Comparison of ENCODE assay signal across 8 mouse cellular contexts in genomic region chr5:142821974-142822285, GRCm38 (mm10). TPM values are rescaled to one million over a fixed set of nuclear protein-coding genes. Genes with fewer than 3 reads are reported as not detected.
DNase-seq lines count a peak whose midpoint lies in the region; ATAC-seq lines count a peak whose summit lies in the region.

No protein-coding gene starts in this region.

- H3K4me3 ChIP-seq in erythroblast, embryonic 14.5 days (replicated peaks): peak overlapping the region; percentile 46
- peak overlapping the region; percentile 92 for H3K4me3 ChIP-seq in limb, embryonic 13.5 days
- peak overlapping the region; percentile 99 for H3K4me3 ChIP-seq in stomach, embryonic 14.5 days (ENCODE audit: low read depth, low read length)

- peaks cover 98% of the 10 kb centered on the region for H3K27me3 ChIP-seq in erythroblast, embryonic 14.5 days (ENCODE audit: control insufficient read depth)
- no peaks in the 10 kb centered on the region for H3K27me3 ChIP-seq in limb, embryonic 13.5 days
- H3K27me3 ChIP-seq in stomach, embryonic 14.5 days (ENCODE audit: control insufficient read depth, insufficient read depth, low read length): no peaks in the 10 kb centered on the region

- no peak for ATAC-seq in erythroblast, adult 5-6 weeks (replicated peaks; ENCODE audit: low FRiP score, poor library complexity, severe bottlenecking)
- no peak for ATAC-seq in limb, embryonic 13.5 days (ENCODE audit: low FRiP score, low read depth)
- no peak for ATAC-seq in stomach, embryonic 14.5 days (ENCODE audit: insufficient number of reproducible peaks, insufficient read depth, low FRiP score, low read depth)
- no peak for ATAC-seq in cerebellum, adult (ENCODE audit: insufficient number of reproducible peaks, low FRiP score, low TSS enrichment)

- peak overlapping the region; percentile 98 for H3K9ac ChIP-seq in limb, embryonic 13.5 days
- peak overlapping the region; percentile 100 for H3K9ac ChIP-seq in stomach, embryonic 14.5 days (replicated peaks; ENCODE audit: low read depth, low read length)

- H3K27ac ChIP-seq in limb, embryonic 13.5 days: peak overlapping the region; percentile 100
- H3K27ac ChIP-seq in stomach, embryonic 14.5 days (ENCODE audit: low read length): peak overlapping the region; percentile 100

- peak; percentile 29 for DNase-seq in right cerebral cortex, postnatal 4 days
- no peak for DNase-seq in right cerebral cortex, postnatal 10 days (ENCODE audit: low spot score in 2 of 2)
- no peak for DNase-seq in adrenal gland, postnatal 25 days

- peak overlapping the region; percentile 93 for H3K4me2 ChIP-seq in limb, embryonic 13.5 days (replicated peaks)
- peak overlapping the region; percentile 68 for H3K4me2 ChIP-seq in stomach, embryonic 14.5 days (replicated peaks; ENCODE audit: low read depth, low read length)

- H3K36me3 ChIP-seq in erythroblast, embryonic 14.5 days (ENCODE audit: control insufficient read depth): no peaks in the 10 kb centered on the region
- H3K36me3 ChIP-seq in limb, embryonic 13.5 days: no peaks in the 10 kb centered on the region
- H3K36me3 ChIP-seq in stomach, embryonic 14.5 days (ENCODE audit: control insufficient read depth, insufficient read depth, low read length): no peaks in the 10 kb centered on the region

- H3K4me1 ChIP-seq in erythroblast, embryonic 14.5 days (ENCODE audit: control insufficient read depth): peaks cover 12% of the 10 kb centered on the region
- H3K4me1 ChIP-seq in limb, embryonic 13.5 days: peaks cover 34% of the 10 kb centered on the region
- peaks cover 18% of the 10 kb centered on the region for H3K4me1 ChIP-seq in stomach, embryonic 14.5 days (ENCODE audit: control insufficient read depth, insufficient read depth, low read length)

- H3K9me3 ChIP-seq in erythroblast, embryonic 14.5 days (ENCODE audit: control insufficient read depth, low read length): peaks cover 22% of the 10 kb centered on the region; the same call in 1 of the 2 replicates
- no peaks in the 10 kb centered on the region for H3K9me3 ChIP-seq in limb, embryonic 13.5 days
- H3K9me3 ChIP-seq in stomach, embryonic 14.5 days (ENCODE audit: control insufficient read depth, low read depth, low read length): no peaks in the 10 kb centered on the region

- WGBS in limb, embryonic 13.5 days: 0% methylated on average over 9 of the region's 9 CpGs
- WGBS in stomach, embryonic 14.5 days: under 1% methylated on average over 9 of the region's 9 CpGs

RNA-seq across cellular contexts. Expression of gene Tnrc18, which starts 4.5 kb away (rescaled TPM):
- 0.97 and 1.5 TPM in 2 replicates for polyA plus RNA-seq in erythroblast, embryonic 14.5 days (2012)
- 5.4 and 7.9 TPM in 2 replicates for total RNA-seq in erythroblast, adult 5-6 weeks (2015; ENCODE audit: low replicate concordance)
- total RNA-seq in erythroblast, adult 5-6 weeks (2017; ENCODE audit: low replicate concordance): 5.0 and 6.0 TPM in 2 replicates
- polyA plus RNA-seq in limb, embryonic 13.5 days (2015; fragmentation: Nextera tagmentation; extraction: Ambion mirVana): 37.4 and 37.7 TPM in 2 replicates
- polyA plus RNA-seq in stomach, embryonic 14.5 days (2014; fragmentation: Nextera tagmentation; extraction: Ambion mirVana): 36.0 and 41.2 TPM in 2 replicates
- total RNA-seq in adrenal gland, postnatal 25 days (2021): 114 and 123 TPM in 2 replicates

Comparison
In these comparisons a context has a peak if more than half of its experiments do, and no peak if none do; other contexts are left out.
1. H3K4me3 ChIP-seq: peak in every context shown above with its lines; median percentile 99 in stomach, embryonic 14.5 days; 92 in limb, embryonic 13.5 days; 46 in erythroblast, embryonic 14.5 days.
2. RNA of gene Tnrc18, which starts 4.5 kb away (polyA plus RNA-seq): 37.4 to 37.7 TPM in limb, embryonic 13.5 days and 36.0 to 41.2 TPM in stomach, embryonic 14.5 days; 0.97 to 1.5 TPM in erythroblast, embryonic 14.5 days; every median in the first group is over 10 times any median in the second.